Mouse (Mus musculus) layer of hippocampus, adult 2 months (tissue): Measurements from ENCODE around the gene Trarg1. TPM values are rescaled to one million over a fixed set of nuclear protein-coding genes. Genes with fewer than 3 reads are reported as not detected.
A peak's percentile ranks its signal among the peaks of the same experiment; 100 is the strongest.

Experiments
- DNase-seq, 2 experiments: peaks; one replicate each; pipeline ENCODE4 v3.0.0; 2022; ENCODE audit warnings: low spot score in 2 of 2
- H3K27ac ChIP-seq: fragments of 200-600 bp; 2 replicates; pipeline ENCODE4 v1.8.1; 2022
- H3K4me3 ChIP-seq: fragments of 200-600 bp; 2 replicates; pipeline ENCODE4 v1.8.1; 2022; ENCODE audit warnings: mild to moderate bottlenecking
- CTCF ChIP-seq: fragments of 200-600 bp; conservative IDR thresholded peaks from 2 replicates; pipeline ENCODE4 v1.8.1; 2022; ENCODE audit warnings: antibody characterized with exemption, mild to moderate bottlenecking, moderate library complexity
- total RNA-seq, 2 experiments: library from RNA; stranded (reverse); gene quantifications; 2 replicates each; pipeline ENCODE4 v1.2.3; 2021

The Trarg1 gene
- total RNA-seq, 2 experiments from 2014 or later, result 0.42 to 0.54 TPM

GRCm38 (mm10) chr11:76699626-76700025, 20.0 kb downstream of the Trarg1 start:
- Histone ChIP-seq H3K4me3 (no peak overlapping the region), H3K27ac (no peak overlapping the region)
- no peak for TF ChIP-seq CTCF
- DNase-seq, result no peak

GRCm38 (mm10) chr11:76707656-76708055, 28.0 kb downstream of the Trarg1 start:
- Histone ChIP-seq H3K27ac (no peak overlapping the region), H3K4me3 (no peak overlapping the region)
- TF ChIP-seq CTCF, result no peak
- DNase-seq, result no peak

- Histone ChIP-seq H3K27ac (no peak overlapping the region), H3K4me3 (no peak overlapping the region)
- DNase-seq, result no peak
- TF ChIP-seq CTCF, result no peak
Observed at GRCm38 (mm10) chr11:76708066-76708465, 28.5 kb downstream of the Trarg1 start.

- TF ChIP-seq CTCF, result no peak
Observed at GRCm38 (mm10) chr11:76708881-76709280, 29.3 kb downstream of the Trarg1 start.

GRCm38 (mm10) chr11:76709625-76710452, 30.2 kb downstream of the Trarg1 start:
- no peak for DNase-seq
- TF ChIP-seq CTCF, result no peak
- Histone ChIP-seq H3K27ac (no peak overlapping the region), H3K4me3 (no peak overlapping the region)

More at GRCm38 (mm10) chr11:76708881-76709280, 29.3 kb downstream of the Trarg1 start:
- Histone ChIP-seq H3K4me3 (no peak overlapping the region), H3K27ac (no peak overlapping the region)
- DNase-seq, result no peak

GRCm38 (mm10) chr11:76717000-76717399, 37.4 kb downstream of the Trarg1 start:
- no peak for TF ChIP-seq CTCF
- H3K4me3 ChIP-seq, result no peak overlapping the region
- peak in 1 of 2 experiments; percentile 9 for DNase-seq
- no peak overlapping the region for H3K27ac ChIP-seq

GRCm38 (mm10) chr11:76723911-76724310, 44.3 kb downstream of the Trarg1 start:
- H3K27ac ChIP-seq, result no peak overlapping the region
- no peak for DNase-seq
- no peak overlapping the region for H3K4me3 ChIP-seq
- TF ChIP-seq CTCF, result no peak

GRCm38 (mm10) chr11:76728093-76728492, 48.5 kb downstream of the Trarg1 start:
- H3K4me3 ChIP-seq, result no peak overlapping the region
- H3K27ac ChIP-seq, result no peak overlapping the region
- DNase-seq, result peak in 1 of 2 experiments; percentile 4
- no peak for TF ChIP-seq CTCF

GRCm38 (mm10) chr11:76730650-76731049, 51.0 kb downstream of the Trarg1 start:
- TF ChIP-seq CTCF, result no peak
- no peak for DNase-seq
- no peak overlapping the region for H3K27ac ChIP-seq
- no peak overlapping the region for H3K4me3 ChIP-seq

GRCm38 (mm10) chr11:76734560-76734959, 55.0 kb downstream of the Trarg1 start:
- no peak overlapping the region for H3K27ac ChIP-seq
- H3K4me3 ChIP-seq, result no peak overlapping the region
- TF ChIP-seq CTCF, result no peak
- DNase-seq, result no peak

- no peak overlapping the region for H3K4me3 ChIP-seq
- no peak for TF ChIP-seq CTCF
- H3K27ac ChIP-seq, result no peak overlapping the region
- DNase-seq, result no peak
Observed at GRCm38 (mm10) chr11:76735753-76736324, 56.2 kb downstream of the Trarg1 start.

GRCm38 (mm10) chr11:76739125-76739524, 59.5 kb downstream of the Trarg1 start:
- peak; percentile 72 for TF ChIP-seq CTCF
- no peak for DNase-seq
- Histone ChIP-seq H3K4me3 (no peak overlapping the region), H3K27ac (no peak overlapping the region)

- TF ChIP-seq CTCF, result no peak
- Histone ChIP-seq H3K27ac (no peak overlapping the region), H3K4me3 (no peak overlapping the region)
- DNase-seq, result no peak
Observed at GRCm38 (mm10) chr11:76742511-76742910, 62.9 kb downstream of the Trarg1 start.

GRCm38 (mm10) chr11:76744550-76744949, 64.9 kb downstream of the Trarg1 start:
- peak; percentile 20 to 41 for DNase-seq
- no peak overlapping the region for H3K4me3 ChIP-seq
- no peak overlapping the region; the same call in 1 of the 2 replicates for H3K27ac ChIP-seq
- peak; percentile 73 for TF ChIP-seq CTCF
